Mouse (Mus musculus) layer of hippocampus, postnatal 10 days (tissue): ENCODE measurements around the gene Gcn1l1. TPM values are rescaled to one million over a fixed set of nuclear protein-coding genes. Genes with fewer than 3 reads are reported as not detected.
"Not testable (repeated sequence)": the region's sequence is repeated elsewhere in the genome, so short reads cannot be mapped to it uniquely, and the experiment has no call there.

ENCODE experiments used
- DNase-seq, 2 experiments: peaks; one replicate each; pipeline ENCODE4 v3.0.0; 2021; ENCODE audit warnings: low spot score in 2 of 2
- total RNA-seq, 2 experiments: library from RNA; stranded (reverse); gene quantifications; 2 replicates each; pipeline ENCODE4 v1.2.3; 2021

Gcn1l1 gene
- total RNA-seq, 2 experiments from 2014 or later = 76.4 to 96.2 TPM

DNA sequence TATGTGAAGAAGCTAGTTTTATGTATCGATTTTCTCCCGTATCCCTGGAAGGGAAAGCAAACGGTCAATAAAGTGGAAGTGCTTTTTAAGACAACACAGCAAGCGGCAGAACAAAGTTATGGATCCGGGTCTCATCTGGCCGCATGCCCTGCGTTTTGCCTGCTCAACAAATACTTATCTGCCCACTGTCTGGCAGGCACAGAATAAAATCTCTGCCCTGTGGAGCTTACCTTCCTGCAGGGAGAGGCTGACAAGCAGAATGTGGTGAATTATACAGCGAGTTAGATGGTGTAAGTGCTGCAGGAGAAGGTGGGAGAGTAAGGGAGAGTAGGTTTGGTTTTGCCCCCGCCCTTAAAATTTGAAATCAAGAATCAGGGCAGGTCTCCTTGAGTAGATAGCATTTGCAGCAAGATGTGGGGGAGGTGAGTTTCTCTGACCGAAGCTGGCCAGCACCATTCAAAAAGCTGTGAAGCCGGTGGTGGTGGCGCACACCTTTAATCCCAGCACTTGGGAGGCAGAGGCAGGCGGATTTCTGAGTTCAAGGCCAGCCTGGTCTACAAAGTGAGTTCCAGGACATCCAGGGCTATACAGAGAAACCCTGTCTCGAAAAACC lies 6.8 kb upstream of the Gcn1l1 start:
- no peak for DNase-seq

DNA sequence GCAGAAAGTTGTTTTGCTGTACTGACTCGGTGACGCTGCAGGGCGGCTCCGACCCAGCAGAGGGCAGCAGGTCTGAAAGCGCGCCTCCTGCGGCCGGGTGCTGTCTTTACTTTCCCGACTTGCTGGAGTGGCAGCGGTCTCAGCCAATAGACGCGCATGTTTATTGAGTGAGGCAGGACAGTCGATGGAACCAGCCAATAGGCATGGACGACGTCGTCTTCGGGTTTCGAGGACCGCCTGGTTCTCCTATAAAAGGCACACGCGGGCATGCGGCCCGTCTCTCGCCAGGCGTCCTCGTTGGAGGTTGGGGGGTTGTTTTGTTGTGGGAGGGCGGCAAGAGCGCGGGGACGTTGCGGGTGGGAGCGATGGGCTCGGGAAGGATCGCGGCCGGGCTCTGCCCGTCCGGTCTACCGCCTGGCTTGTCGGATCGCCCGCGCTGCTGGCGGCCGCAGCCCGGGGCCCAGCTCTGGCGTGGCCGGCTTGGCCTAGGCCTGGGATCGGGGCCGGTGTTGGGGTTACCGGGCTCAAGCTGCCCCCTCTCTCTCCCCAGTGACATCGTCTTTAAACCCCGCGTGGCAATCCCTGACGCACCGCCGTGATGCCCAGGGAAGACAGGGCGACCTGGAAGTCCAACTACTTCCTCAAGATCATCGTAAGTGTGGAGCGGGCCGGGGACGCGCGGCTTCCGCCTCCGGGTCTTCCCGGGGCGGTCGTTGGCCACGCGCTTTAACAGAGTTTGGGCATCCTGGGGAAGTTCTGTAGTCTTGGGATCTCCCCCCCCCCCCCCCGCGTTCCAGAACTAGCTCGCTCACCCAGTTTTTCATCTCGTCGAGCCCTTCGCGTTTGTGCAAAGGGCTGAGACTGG lies 5.6 kb upstream of the Gcn1l1 start, which contains the start of gene Rplp0:
Gene Rplp0, plus strand, starts transcription at position 231 of the 865 bp plus-strand sequence.
- peak; percentile 100 for DNase-seq

DNA sequence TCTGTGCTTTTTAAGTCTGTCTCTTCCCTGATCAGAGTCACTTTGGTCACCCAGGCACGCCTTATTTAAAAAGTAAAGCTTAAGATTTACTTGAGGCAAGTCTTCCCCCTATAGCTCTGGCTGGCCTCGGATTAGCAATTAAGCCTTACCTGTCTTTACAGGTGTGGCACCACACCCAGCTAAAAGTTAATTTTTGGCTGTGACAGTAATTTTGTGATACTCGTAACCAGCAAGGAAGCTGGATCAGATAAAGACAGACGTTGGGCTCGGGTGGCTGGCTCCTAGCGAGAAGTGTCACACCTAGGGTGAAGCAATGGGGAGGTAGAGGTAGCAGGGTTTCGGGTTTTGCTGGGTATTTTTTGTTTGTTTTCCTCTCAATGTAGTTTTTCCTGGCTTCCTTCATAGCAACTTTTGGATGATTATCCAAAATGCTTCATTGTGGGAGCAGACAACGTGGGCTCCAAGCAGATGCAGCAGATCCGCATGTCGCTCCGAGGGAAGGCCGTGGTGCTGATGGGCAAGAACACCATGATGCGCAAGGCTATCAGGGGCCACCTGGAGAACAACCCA lies 4.6 kb upstream of the Gcn1l1 start:
- no peak for DNase-seq

DNA sequence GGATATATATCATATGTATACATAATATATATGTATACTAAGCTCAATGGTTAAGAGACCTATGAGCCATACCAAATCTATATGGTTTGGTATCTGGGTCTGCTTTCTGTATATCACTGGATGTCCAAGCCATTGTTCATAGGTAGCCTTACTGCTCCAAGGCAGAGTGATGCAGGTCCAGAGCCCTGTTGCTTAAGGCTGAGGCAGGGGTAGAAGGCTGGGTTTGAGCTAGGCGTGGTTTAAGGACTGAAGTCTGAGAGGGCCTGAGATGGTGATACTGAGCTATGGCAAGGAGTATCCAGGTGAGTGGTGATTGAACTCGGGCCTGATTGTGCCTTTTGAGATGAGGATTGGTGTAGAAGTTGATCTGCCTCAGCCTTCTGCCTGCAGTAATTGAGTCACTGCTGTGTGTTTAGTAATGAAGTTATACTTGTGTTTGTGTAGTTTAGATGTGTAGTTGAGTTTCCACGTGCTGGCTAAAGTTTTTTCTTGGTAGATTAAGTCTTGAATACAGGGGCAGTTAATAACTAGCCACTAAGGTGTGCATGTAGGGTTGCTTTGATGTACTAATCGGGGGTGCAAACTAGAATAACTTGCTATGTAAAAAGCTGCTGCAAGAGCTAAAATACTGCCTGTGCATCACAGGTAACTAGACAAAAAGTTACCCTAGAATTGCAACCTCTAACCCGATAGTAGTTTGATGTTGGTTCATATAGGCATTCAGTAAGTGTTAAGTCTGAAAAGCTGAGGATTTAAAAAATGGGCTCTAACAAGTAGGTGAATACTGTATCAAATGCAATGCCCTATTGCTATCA lies 1.1 kb upstream of the Gcn1l1 start:
- no peak for DNase-seq

DNA sequence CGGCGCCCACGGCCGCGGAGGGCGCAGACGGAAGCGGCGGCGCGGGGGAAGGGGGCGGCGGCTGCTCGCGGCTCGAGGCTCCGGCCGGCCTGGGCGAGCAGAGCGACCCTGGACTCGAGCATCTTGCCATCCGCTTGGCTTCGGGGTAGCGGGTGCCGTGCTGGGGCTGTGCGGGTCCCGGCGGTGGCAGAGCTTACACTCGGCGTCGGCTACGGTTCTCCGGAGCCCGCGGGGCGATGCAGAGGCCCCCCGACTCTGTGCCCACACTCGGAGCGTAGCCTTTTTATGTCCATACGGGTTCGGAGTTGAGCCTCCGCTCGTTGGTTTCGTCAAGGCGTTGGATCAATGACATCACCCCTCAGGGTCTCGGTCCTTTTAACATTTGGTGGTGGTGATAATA lies 349 bp downstream of the Gcn1l1 start:
- DNase-seq = peak in 1 of 2 experiments; percentile 49

DNA sequence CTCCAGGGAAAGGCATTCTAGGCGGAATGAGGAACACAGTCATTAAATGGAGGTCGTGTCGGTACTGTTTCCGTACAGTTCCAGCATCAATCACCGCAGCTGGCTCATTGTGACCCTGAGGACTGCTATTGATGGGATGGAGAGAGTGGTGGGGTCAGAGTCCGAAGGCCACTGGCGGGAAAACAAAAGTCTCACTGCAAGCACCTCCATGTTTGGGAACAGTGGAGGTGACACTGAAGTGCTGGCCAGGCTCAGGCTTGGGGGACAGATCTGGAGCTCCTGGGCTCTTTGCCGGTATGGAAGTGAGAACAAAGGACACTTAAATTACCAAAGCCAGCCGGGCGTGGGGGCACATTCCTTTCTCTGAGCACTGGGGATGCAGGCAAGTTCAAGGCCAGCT lies 3.6 kb downstream of the Gcn1l1 start:
- DNase-seq = no peak

DNA sequence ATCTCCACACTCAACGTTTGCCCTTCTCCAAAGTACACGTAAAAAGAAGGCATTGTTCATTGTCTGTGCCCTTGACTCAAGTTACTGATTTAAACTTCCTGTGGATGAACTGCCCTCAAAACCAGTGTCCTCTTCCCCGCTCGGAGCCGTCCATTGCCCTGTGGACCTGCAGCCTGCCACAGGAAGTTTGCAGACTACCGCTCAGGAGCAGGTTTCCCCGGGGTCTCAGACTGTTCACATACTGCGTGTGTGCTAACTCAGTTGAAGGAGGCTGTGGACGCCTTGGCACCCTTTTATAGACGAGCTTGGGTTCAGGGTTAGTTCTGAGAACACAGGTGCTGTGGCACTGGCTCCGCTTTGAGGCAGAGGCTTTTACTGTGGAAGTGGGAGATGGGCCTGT lies 4.3 kb downstream of the Gcn1l1 start:
- DNase-seq = no peak

DNA sequence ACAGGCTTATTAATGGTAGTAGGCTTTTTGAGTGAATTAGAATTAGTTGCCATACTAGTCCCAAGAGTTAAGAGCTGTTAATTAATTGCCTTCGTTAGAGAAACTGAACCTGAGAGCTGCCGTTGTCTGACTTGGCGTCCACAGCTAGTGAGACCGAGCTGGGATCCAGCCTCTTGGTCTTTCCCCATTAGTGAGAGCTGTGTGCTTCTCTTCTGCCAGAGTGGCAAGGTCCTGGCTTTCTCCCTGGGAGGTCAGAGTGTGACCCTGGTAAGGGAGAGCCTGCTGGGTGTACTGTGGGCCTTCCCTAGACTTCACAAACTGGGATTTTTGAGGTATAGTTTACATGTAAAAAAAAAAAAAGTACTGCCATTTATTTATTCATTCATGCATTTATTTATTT lies 4.7 kb downstream of the Gcn1l1 start:
- DNase-seq = no peak

DNA sequence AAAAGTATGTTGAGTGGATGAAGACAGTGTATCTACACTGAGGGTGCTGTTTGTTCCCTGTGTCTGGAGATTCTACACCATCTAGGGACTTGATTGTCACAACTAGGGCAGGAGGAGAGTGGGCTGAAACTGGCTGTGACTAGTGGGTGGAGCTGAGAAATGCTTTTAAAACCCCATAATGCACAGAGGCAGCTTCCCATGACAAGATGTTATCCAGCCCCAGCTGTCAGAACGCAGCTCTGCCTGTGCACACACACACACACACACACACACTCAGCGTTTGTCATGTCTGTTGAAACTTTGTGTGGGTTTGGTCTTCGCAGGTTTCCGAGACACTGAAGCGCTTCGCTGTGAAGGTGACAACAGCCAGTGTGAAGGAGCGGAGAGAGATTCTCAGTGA lies 6.0 kb downstream of the Gcn1l1 start:
- DNase-seq = peak in 1 of 2 experiments; percentile 30

DNA sequence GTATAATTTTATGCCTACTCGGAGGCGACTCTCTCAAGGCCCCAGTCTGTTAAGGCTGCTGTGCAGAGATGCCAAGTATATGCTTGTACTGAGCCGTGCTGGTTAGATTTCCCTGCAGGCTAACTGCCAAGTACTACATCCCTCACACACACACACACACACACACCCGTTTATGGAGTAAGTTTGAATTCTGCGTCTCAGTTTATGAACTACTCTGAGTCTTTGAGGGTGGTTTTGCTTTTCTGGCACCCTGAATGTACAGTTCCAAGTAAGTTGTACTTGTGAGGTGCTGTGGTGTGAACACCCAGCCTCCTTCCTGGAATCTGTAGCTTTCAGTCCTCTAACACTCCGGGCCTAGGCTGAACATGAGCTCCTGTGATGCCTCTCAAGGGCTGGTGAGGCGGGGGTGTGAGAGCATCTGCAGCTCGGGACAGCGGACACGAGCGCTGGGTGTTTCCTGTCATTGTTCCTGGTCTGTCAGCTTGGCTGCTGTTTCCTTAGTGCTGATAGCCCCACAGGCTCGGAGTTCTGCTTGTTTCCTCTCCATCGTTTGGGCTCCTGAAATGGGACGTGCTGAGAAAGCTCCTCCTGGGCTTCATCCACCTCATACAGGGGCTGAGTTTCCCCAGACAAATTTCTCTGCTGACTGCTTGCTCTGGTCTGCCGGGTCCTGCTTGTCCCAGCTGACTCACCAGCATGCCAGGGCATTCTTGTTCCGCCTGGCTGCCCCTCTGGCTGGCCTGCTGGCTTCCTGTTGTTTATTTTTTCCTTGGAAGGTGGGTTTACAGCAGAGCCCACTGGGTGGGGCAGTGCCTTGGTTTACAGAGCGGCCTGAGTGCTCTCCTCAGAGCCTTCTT lies 7.9 kb downstream of the Gcn1l1 start:
- no peak for DNase-seq

DNA sequence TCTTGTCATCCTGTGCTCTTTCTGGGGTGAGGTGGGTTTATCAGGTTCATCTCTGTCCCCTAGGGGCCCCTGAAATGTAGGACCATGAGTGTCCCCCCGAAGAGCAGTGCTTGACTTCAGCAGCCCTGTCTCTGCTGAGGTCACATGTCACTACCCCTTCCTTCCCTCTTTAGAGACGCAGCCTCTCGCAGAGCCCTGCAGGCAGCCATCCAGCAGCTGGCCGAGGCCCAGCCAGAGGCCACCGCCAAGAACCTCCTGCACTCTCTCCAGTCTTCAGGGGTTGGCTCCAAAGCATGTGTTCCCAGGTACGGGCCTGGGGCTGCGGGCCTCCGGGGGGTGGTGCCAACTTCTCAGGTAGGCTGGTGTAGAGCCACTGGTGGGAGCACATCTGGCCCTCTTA lies 9.9 kb downstream of the Gcn1l1 start:
- DNase-seq = peak; percentile 41 to 62

DNA sequence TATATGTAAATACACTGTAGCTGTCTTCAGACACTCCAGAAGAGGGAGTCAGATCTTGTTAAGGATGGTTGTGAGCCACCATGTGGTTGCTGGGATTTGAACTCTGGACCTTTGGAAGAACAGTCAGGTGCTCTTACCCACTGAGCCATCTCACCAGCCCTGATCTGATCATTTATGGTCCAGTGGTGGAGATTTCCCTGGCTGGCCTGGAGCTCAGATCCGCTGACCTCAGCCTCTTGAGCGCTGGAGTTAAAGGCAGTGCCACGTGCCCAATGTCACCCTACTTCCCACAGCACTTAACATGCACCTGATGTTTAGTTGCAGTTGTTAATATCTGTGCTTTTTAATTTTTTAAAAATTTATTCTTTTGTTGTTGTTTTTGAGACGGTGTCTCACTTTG lies 12.6 kb downstream of the Gcn1l1 start:
- not testable (repeated sequence) for DNase-seq

DNA sequence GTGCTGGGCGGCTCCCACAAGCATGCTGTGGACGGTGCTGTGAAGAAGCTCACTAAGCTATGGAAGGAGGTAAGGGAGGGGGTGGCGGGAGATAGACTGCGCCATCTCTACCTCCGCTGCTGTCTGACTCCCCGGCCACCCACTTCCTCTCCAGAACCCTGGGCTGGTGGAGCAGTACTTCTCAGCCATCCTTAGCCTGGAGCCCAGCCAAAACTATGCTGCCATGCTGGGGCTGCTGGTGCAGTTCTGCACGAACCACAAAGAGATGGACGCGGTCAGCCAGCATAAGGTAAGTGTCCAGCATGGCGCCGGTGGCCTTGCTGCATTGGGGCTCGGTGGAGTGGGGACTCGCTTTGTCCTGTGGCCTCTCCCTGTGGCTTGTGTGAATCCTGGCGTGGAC lies 13.9 kb downstream of the Gcn1l1 start:
- no peak for DNase-seq

DNA sequence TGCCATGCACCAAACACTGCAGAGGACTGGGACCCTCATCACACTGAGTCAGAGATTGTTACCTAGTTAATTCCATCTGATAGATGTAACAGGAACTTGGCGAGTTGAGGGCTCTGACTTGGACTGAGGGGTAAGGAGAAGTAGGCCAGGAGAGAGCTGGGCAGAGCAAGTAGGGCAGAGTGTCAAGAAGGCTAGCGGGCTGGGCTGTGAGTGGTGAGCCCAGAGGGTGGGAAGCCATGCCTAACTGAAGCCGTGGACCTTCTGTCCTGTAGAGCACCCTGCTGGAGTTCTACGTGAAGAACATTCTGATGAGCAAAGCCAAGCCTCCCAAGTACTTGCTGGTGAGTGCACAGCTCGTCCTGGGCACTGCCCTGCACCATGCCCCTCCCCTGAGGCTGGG lies 14.3 kb downstream of the Gcn1l1 start:
- DNase-seq = no peak

DNA sequence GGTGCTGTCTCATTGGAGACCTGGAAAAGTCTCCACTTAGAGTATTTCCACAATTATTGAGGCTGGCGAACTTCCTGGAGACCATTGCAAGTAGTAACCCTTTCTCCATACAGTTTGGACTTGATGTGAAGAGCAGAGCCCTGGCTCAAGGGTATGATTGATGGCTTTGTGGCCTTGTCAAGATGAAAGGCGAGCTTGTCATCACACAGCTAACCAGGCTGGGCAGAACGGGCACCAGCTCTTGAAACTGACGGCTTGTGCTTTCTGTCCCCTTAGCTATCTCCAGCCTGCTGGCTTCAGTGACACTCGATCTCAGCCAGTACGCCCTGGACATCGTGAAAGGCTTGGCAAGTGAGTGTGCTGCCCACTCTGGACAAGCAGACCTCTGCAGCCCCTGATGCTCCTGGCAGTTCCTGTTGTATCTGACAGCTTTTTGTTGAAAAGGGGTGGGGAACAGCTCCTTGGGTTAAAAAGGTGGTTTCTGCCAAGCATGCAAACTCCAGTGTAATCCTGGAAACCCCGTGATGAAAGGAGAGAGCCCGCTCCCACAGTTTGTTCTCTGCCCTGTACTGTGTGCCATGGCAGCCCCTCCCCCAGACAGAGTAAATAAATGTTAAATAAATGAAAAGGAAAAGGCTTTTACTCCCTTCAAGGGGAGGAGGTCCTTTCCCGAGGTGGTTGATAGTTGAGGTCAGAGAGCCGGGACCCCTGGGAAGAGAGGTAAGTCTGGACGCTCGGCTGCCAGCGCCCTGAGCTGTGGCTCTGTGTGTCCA lies 15.4 kb downstream of the Gcn1l1 start:
- DNase-seq = no peak

DNA sequence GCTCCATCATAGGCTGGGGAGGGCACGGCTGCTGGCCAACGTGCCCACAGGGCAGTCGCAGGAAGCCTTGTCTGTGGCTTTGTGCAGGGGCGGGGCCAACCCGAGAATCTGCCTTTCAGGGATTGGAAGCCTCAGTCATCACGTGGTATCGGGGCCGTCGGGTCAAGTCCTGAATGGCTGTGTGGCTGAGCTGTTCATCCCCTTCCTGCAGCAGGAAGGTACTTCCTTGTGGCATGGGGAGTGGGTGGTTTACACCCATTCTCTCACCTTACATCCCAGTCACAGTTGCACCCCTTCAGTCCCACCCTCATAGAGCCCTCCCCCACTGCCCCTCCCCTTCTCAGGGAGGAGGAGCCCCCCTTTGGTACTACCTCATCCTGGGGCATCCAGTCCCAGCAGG lies 16.6 kb downstream of the Gcn1l1 start:
- no peak for DNase-seq

DNA sequence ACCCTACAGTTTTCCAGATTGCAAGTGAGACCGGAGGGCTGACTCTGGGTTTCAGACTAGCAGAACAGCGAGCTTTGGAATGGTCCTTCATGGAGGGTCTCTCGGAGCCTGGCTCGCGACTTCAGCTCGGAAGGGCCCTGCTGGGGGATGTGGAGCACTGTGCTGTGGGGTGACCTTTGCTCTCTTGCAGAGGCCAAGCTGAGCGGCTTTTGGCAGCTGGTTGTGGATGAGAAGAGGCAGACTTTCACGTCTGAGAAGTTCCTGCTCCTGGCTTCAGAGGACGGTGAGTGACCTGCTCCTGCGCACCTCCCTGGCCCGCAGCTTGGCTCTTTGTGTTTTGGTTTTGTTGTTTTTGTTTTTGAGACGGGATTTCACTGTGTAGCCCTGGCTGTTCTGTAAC lies 20.6 kb downstream of the Gcn1l1 start:
- DNase-seq = no peak

DNA sequence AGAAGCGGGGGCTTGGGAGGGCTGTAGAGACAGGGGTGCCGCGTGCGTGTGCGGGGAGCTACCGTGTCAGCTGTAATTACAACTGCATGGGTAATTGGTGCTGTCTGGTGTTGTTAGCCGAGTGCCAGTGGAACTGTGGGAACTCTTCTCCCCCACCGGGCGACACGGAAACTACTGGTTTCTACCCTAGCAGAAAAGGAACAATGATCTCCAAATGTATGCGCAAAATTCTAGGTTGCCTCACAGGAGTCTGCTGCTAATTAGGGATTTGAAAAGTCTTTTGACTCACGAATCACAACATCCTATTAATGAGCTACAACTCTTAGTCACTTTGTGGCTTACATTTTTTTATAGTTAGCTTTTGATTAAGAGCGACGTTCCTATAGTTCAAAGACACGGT lies 21.1 kb downstream of the Gcn1l1 start:
- DNase-seq = no peak

DNA sequence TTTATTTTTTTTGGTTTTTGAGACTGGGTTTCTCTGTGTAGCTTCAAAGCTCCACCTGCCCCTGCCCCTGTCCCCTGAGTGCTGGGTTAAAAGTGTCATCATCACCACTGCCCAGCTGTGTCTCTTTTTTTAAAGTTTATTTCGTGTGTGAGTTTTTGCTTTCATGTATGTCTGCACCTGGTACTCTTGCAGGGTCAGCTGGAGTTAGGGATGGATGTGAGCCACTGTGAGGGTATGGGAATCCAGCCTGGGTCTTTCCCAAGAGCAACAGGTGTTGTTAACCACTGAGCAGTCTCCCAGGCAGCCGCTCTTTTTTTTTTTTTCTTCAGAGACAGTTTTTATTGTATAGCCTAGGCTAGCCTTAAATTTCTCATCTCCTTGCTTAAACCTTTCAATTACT lies 21.7 kb downstream of the Gcn1l1 start:
- DNase-seq = no peak

DNA sequence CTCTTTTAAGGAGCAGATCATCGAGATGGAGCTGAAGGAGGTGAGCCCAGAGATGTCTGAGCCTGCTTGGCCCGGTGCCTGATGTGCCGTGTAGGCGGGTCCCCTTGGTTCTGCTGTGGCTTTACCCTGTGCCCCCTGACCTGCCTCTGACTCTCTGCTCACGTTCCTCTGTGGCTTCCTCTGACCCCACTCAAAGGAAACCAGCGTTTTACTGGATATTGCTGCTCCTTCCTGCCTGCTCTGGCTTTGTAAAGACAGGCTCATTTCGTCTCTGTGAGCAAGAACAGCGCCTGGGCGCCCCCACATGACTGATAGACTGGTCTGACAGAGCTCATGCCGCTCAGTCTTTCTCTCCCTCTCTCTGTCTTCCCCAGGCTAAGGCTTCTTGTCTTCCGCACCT lies 26.0 kb downstream of the Gcn1l1 start:
- DNase-seq = no peak
